Mouse (Mus musculus) liver, adult 2 months (tissue): Measurements from ENCODE around the gene Foxp1. TPM values are rescaled to one million over a fixed set of nuclear protein-coding genes. Genes with fewer than 3 reads are reported as not detected.
A peak's percentile ranks its signal among the peaks of the same experiment; 100 is the strongest.

Source experiments
- DNase-seq: peaks from one replicate; pipeline ENCODE4 v3.0.0-alpha.2; 2011; ENCODE audit warnings: low read depth, low spot score; ENCODE audit errors: extremely low read depth
- H3K27ac ChIP-seq: fragments of 200-500 bp; replicated peaks from 2 replicates; pipeline ENCODE4 v1.5.1; 2012; ENCODE audit warnings: low read depth, mild to moderate bottlenecking, control low read depth, inconsistent platforms, low read length; ENCODE audit not compliant: insufficient read depth
- H3K27me3 ChIP-seq: fragments of 200-500 bp; 2 replicates; pipeline ENCODE4 v1.6.1; 2012; ENCODE audit warnings: mild to moderate bottlenecking, moderate library complexity, low read length, inconsistent platforms; ENCODE audit not compliant: control insufficient read depth, insufficient read depth
- H3K36me3 ChIP-seq: fragments of 200-500 bp; 2 replicates; pipeline ENCODE4 v1.6.1; 2012; ENCODE audit warnings: low read length, inconsistent platforms; ENCODE audit not compliant: control insufficient read depth, insufficient read depth
- H3K4me1 ChIP-seq: fragments of 200-500 bp; 2 replicates; pipeline ENCODE4 v1.6.1; 2011; ENCODE audit warnings: low read length; ENCODE audit not compliant: control insufficient read depth, insufficient read depth
- H3K4me3 ChIP-seq: fragments of 200-500 bp; 2 replicates; pipeline ENCODE4 v1.5.1; 2011; ENCODE audit warnings: low read depth, mild to moderate bottlenecking, control low read depth, low read length, moderate library complexity; ENCODE audit not compliant: insufficient read depth
- H3K79me2 ChIP-seq: fragments of 200-500 bp; 2 replicates; pipeline ENCODE4 v1.6.1; 2012; ENCODE audit warnings: inconsistent platforms, mild to moderate bottlenecking, low read length, moderate library complexity; ENCODE audit not compliant: control insufficient read depth, insufficient read depth
- H3K9ac ChIP-seq: fragments of 200-500 bp; 2 replicates; pipeline ENCODE4 v1.6.1; 2012; ENCODE audit warnings: low read depth, mild to moderate bottlenecking, control low read depth, inconsistent platforms, low read length
- CTCF ChIP-seq: fragments of 200-500 bp; IDR thresholded peaks from 2 replicates; pipeline ENCODE4 v1.5.1; 2011; ENCODE audit warnings: low read depth, low read length, control low read depth
- POLR2A ChIP-seq: fragments of 200-500 bp; IDR thresholded peaks from 2 replicates; pipeline ENCODE4 v1.6.1; 2011; ENCODE audit warnings: low read length, control low read depth; ENCODE audit not compliant: insufficient read depth; ENCODE audit errors: extremely low read depth
- WGBS: fragments of 180-500 bp; shearing (Covaris S2); methylation state at CpG from one replicate; pipeline ENCODE4 v1.1.7; 2018; 5-methylcytosine and 5-hydroxymethylcytosine counted together
- polyA plus RNA-seq: library from polyadenylated mRNA; depleted of rRNA; stranded (reverse); fragments of >200 nt; gene quantifications from 2 replicates; pipeline ENCODE4 v1.2.3, GENCODE M21; 2012
- total RNA-seq: library from RNA; depleted of rRNA; stranded (reverse); fragments of >200 nt; gene quantifications from 2 replicates; pipeline ENCODE4 v1.2.3, GENCODE M21; 2014

Foxp1 gene
- total and polyA plus RNA-seq, 2 experiments = 22.7 to 24.8 TPM

- H3K36me3 ChIP-seq = peaks cover 1% of the 10 kb centered on the region; the same call in 1 of the 2 replicates
- H3K4me3 ChIP-seq = no peak overlapping the region
- no peak overlapping the region for H3K9ac ChIP-seq
- H3K4me1 ChIP-seq = peaks cover 10% of the 10 kb centered on the region
- H3K79me2 ChIP-seq = peaks cover 4% of the 10 kb centered on the region; the same call in 1 of the 2 replicates
- TF ChIP-seq POLR2A (no peak), CTCF (no peak)
- no peaks in the 10 kb centered on the region for H3K27me3 ChIP-seq
- no peak for DNase-seq
- WGBS = 88% methylated on average over 12 of the region's 12 CpGs
- H3K27ac ChIP-seq = no peak overlapping the region
Measured at GRCm38 (mm10) chr6:99043932-99044664, 478.4 kb downstream of the Foxp1 start.

GRCm38 (mm10) chr6:99043226-99043625 is 479.3 kb downstream of the Foxp1 start:
- Histone ChIP-seq H3K9ac (no peak overlapping the region), H3K4me3 (no peak overlapping the region), H3K79me2 (peaks cover 3% of the 10 kb centered on the region; the same call in 1 of the 2 replicates), H3K27me3 (no peaks in the 10 kb centered on the region), H3K4me1 (peaks cover 11% of the 10 kb centered on the region), H3K36me3 (peaks cover 1% of the 10 kb centered on the region; the same call in 1 of the 2 replicates), H3K27ac (no peak overlapping the region)
- 86% methylated on average over 7 of the region's 7 CpGs for WGBS
- TF ChIP-seq POLR2A = no peak
- TF ChIP-seq CTCF = no peak
- no peak for DNase-seq

- Histone ChIP-seq H3K9ac (no peak overlapping the region), H3K4me3 (no peak overlapping the region), H3K27me3 (no peaks in the 10 kb centered on the region), H3K27ac (no peak overlapping the region), H3K79me2 (peaks cover 3% of the 10 kb centered on the region; the same call in 1 of the 2 replicates), H3K4me1 (peaks cover 11% of the 10 kb centered on the region), H3K36me3 (peaks cover 1% of the 10 kb centered on the region; the same call in 1 of the 2 replicates)
- TF ChIP-seq POLR2A (no peak), CTCF (no peak)
- 95% methylated on average over 6 of the region's 6 CpGs for WGBS
- DNase-seq = no peak
Measured at GRCm38 (mm10) chr6:99042175-99042954, 480.2 kb downstream of the Foxp1 start.

- 55% methylated on average over 2 of the region's 2 CpGs for WGBS
- 0 out of 2 replicates have a peak overlapping the region, but pooled peaks have one; percentile 15 for H3K27ac ChIP-seq
- H3K4me1 ChIP-seq = peaks cover 11% of the 10 kb centered on the region
Measured at GRCm38 (mm10) chr6:99038977-99039376, 483.5 kb downstream of the Foxp1 start.

GRCm38 (mm10) chr6:99035459-99036375 is 486.8 kb downstream of the Foxp1 start:
- Histone ChIP-seq H3K27me3 (no peaks in the 10 kb centered on the region), H3K9ac (no peak overlapping the region), H3K27ac (no peak overlapping the region), H3K79me2 (peaks cover 7% of the 10 kb centered on the region; the same call in 1 of the 2 replicates), H3K4me3 (no peak overlapping the region), H3K4me1 (peaks cover 9% of the 10 kb centered on the region), H3K36me3 (no peaks in the 10 kb centered on the region)
- 65% methylated on average over 8 of the region's 8 CpGs for WGBS
- no peak for TF ChIP-seq POLR2A
- no peak for TF ChIP-seq CTCF
- no peak for DNase-seq

More at GRCm38 (mm10) chr6:99038977-99039376, 483.5 kb downstream of the Foxp1 start:
- peak; percentile 61 for DNase-seq
- peaks cover 7% of the 10 kb centered on the region; the same call in 1 of the 2 replicates for H3K79me2 ChIP-seq
- no peaks in the 10 kb centered on the region for H3K27me3 ChIP-seq
- TF ChIP-seq CTCF = no peak
- TF ChIP-seq POLR2A = no peak
- no peak overlapping the region for H3K9ac ChIP-seq
- peaks cover 1% of the 10 kb centered on the region; the same call in 1 of the 2 replicates for H3K36me3 ChIP-seq
- H3K4me3 ChIP-seq = no peak overlapping the region
